Comparison of ENCODE assay signal across 32 mouse cellular contexts in the genomic region with DNA sequence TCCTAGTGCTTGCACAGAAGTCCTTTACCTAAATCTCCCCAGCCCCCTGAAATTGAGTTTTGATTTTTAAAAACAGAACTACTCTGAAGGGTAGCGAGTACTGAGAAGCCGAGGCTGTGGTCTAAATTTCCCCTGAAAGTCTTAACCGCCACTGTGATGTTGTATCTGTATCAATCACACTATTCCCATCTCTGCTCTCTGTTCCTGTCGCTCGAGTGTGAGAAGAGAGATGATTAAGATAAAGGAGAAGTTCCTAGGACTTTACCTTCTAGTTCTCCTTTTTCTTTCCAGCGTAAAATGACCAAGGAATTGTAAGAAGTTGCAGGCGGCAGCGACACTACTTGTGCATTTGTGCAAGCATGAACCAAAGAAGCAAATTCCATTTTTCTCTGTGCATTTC.
"Had no signal": no experiment of that assay in that cellular context is flagged by ENCODE, and none has a peak within 500 bp of the region (broad histone marks: within the 10 kb centered on the region; RNA-seq: fewer than 3 reads in every experiment).

No protein-coding gene starts in this region.

- H3K36me3 ChIP-seq: limb, embryonic 10.5 days; limb, embryonic 12.5 days; limb, embryonic 13.5 days; limb, embryonic 15.5 days; liver, embryonic 12.5 days; liver, embryonic 13.5 days; liver, embryonic 15.5 days; lung, embryonic 15.5 days; midbrain, embryonic 10.5 days; midbrain, embryonic 12.5 days; midbrain, embryonic 13.5 days; midbrain, embryonic 15.5 days had no signal

- ATAC-seq: liver, embryonic 12.5 days; liver, postnatal 0 days; lung, postnatal 0 days; midbrain, embryonic 13.5 days; midbrain, embryonic 15.5 days; midbrain, embryonic 16.5 days had no signal

- H3K9me3 ChIP-seq: limb, embryonic 10.5 days; limb, embryonic 12.5 days; limb, embryonic 13.5 days; limb, embryonic 15.5 days; liver, embryonic 12.5 days; liver, embryonic 13.5 days; liver, embryonic 15.5 days; lung, embryonic 15.5 days; midbrain, embryonic 10.5 days; midbrain, embryonic 12.5 days; midbrain, embryonic 13.5 days; midbrain, embryonic 15.5 days had no signal

- H3K4me2 ChIP-seq: limb, embryonic 12.5 days; limb, embryonic 13.5 days; limb, embryonic 15.5 days; liver, embryonic 11.5 days; liver, embryonic 12.5 days; liver, embryonic 13.5 days; liver, embryonic 15.5 days; lung, embryonic 14.5 days; lung, embryonic 15.5 days; midbrain, embryonic 11.5 days; midbrain, embryonic 12.5 days; midbrain, embryonic 13.5 days; midbrain, embryonic 15.5 days had no signal

- H3K27ac ChIP-seq: left cerebral cortex, adult 2 months; limb, embryonic 10.5 days; limb, embryonic 12.5 days; limb, embryonic 13.5 days; limb, embryonic 15.5 days; liver, embryonic 12.5 days; liver, embryonic 13.5 days; liver, embryonic 14.5 days; liver, embryonic 15.5 days; lung, embryonic 15.5 days; macrophage; midbrain, embryonic 10.5 days; midbrain, embryonic 12.5 days; midbrain, embryonic 13.5 days; midbrain, embryonic 15.5 days had no signal

- DNase-seq: left cerebral cortex, postnatal 4 days; liver; liver, embryonic 13.5 days; liver, postnatal 0 days; lung, adult 18-20 months; lung, adult 2 months; lung, embryonic 14.5 days; lung, postnatal 10 days; lung, postnatal 14 days; lung, postnatal 36 days; lung, postnatal 4 days; midbrain, embryonic 14.5 days had no signal

- H3K4me1 ChIP-seq: limb, embryonic 10.5 days; liver, embryonic 12.5 days; liver, embryonic 15.5 days; megakaryocyte, embryonic 14.5 days; midbrain, embryonic 12.5 days; midbrain, embryonic 13.5 days; midbrain, embryonic 15.5 days had no signal

- H3K27me3 ChIP-seq: limb, embryonic 12.5 days; limb, embryonic 13.5 days; limb, embryonic 15.5 days; liver, embryonic 12.5 days; liver, embryonic 13.5 days; liver, embryonic 15.5 days; lung, embryonic 15.5 days; midbrain, embryonic 12.5 days; midbrain, embryonic 13.5 days; midbrain, embryonic 15.5 days had no signal

- H3K9ac ChIP-seq: limb, embryonic 12.5 days; limb, embryonic 13.5 days; limb, embryonic 15.5 days; liver, embryonic 12.5 days; liver, embryonic 13.5 days; liver, embryonic 14.5 days; liver, embryonic 15.5 days; liver, postnatal 0 days; lung, embryonic 14.5 days; lung, embryonic 15.5 days; midbrain, embryonic 12.5 days; midbrain, embryonic 13.5 days; midbrain, embryonic 15.5 days had no signal

- H3K4me3 ChIP-seq: left cerebral cortex, adult 2 months; limb, embryonic 10.5 days; limb, embryonic 12.5 days; limb, embryonic 13.5 days; limb, embryonic 15.5 days; liver, embryonic 12.5 days; liver, embryonic 13.5 days; liver, embryonic 15.5 days; lung, embryonic 15.5 days; megakaryocyte, embryonic 14.5 days; midbrain, embryonic 10.5 days; midbrain, embryonic 12.5 days; midbrain, embryonic 13.5 days; midbrain, embryonic 15.5 days; myocyte had no signal
